Mouse (Mus musculus): ENCODE measurements around the gene Car14. TPM values are rescaled to one million over a fixed set of nuclear protein-coding genes. Genes with fewer than 3 reads are reported as not detected.
"Not testable (repeated sequence)": the region's sequence is repeated elsewhere in the genome, so short reads cannot be mapped to it uniquely, and the experiment has no call there.

Car14 gene
- polyA plus RNA-seq (2015; fragmentation: Nextera tagmentation; extraction: Ambion mirVana), result 23.1 and 27.4 TPM in 2 replicates

GRCm38 (mm10) chr3:95904568-95904967, at the start of gene Car14:
Gene Car14 (minus strand): TSS chr3:95904691.
- Histone ChIP-seq H3K9ac (peak within 1 kb of the TSS; percentile 62), H3K27me3 (peaks cover 3% of the 10 kb centered on the region), H3K9me3 (replicated peaks) (no peaks in the 10 kb centered on the region), H3K27ac (peak within 1 kb of the TSS; percentile 27), H3K4me2 (peak within 1 kb of the TSS; percentile 67), H3K4me3 (peak within 1 kb of the TSS; percentile 38), H3K36me3 (ENCODE audit: poor library complexity, severe bottlenecking) (no peaks in the 10 kb centered on the region; the same call in 1 of the 2 replicates), H3K4me1 (peaks cover 33% of the 10 kb centered on the region)
- peak; percentile 40; the same call in 1 of the 2 replicates for ATAC-seq
- 0% methylated on average over 15 of the region's 15 CpGs for WGBS

GRCm38 (mm10) chr3:95953522-95953921, 49.0 kb upstream of the Car14 start:
- Histone ChIP-seq H3K4me1 (peaks cover 22% of the 10 kb centered on the region), H3K4me2 (no peak overlapping the region), H3K9ac (no peak overlapping the region), H3K36me3 (ENCODE audit: poor library complexity, severe bottlenecking) (peaks cover 4% of the 10 kb centered on the region; the same call in 1 of the 2 replicates), H3K27me3 (no peaks in the 10 kb centered on the region), H3K27ac (peak overlapping the region; percentile 77), H3K4me3 (no peak overlapping the region), H3K9me3 (replicated peaks) (no peaks in the 10 kb centered on the region)
- no peak for ATAC-seq
- 63% methylated on average over 3 of the region's 3 CpGs for WGBS

- H3K9me3 ChIP-seq (replicated peaks), result no peaks in the 10 kb centered on the region
- no peak overlapping the region for H3K4me3 ChIP-seq
- no peak overlapping the region for H3K4me2 ChIP-seq
- ATAC-seq, result no peak
- H3K36me3 ChIP-seq (ENCODE audit: poor library complexity, severe bottlenecking), result peaks cover 7% of the 10 kb centered on the region; the same call in 1 of the 2 replicates
- H3K27me3 ChIP-seq, result no peaks in the 10 kb centered on the region
- peaks cover 22% of the 10 kb centered on the region for H3K4me1 ChIP-seq
- no peak overlapping the region for H3K9ac ChIP-seq
- peak overlapping the region; percentile 77 for H3K27ac ChIP-seq
These were observed 48.5 kb upstream of the Car14 start for GRCm38 (mm10) chr3:95953023-95953422.

GRCm38 (mm10) chr3:95951566-95951965, 47.1 kb upstream of the Car14 start:
- ATAC-seq, result peak; percentile 8
- Histone ChIP-seq H3K4me3 (peak overlapping the region; percentile 48), H3K4me1 (peaks cover 16% of the 10 kb centered on the region), H3K9ac (peak overlapping the region; percentile 73), H3K27ac (peak overlapping the region; percentile 98), H3K4me2 (peak overlapping the region; percentile 65)
- H3K27me3 ChIP-seq; H3K9me3 ChIP-seq (replicated peaks); H3K36me3 ChIP-seq (ENCODE audit: poor library complexity, severe bottlenecking): not testable (repeated sequence)
- 71% methylated on average over 12 of the region's 12 CpGs for WGBS

- 2% methylated on average over 49 of the region's 49 CpGs for WGBS
- Histone ChIP-seq H3K4me2 (peak overlapping the region; percentile 65), H3K36me3 (ENCODE audit: poor library complexity, severe bottlenecking) (peaks cover 15% of the 10 kb centered on the region), H3K4me1 (peaks cover 16% of the 10 kb centered on the region), H3K4me3 (peak overlapping the region; percentile 48), H3K9ac (peak overlapping the region; percentile 73), H3K27me3 (no peaks in the 10 kb centered on the region), H3K9me3 (replicated peaks) (no peaks in the 10 kb centered on the region), H3K27ac (peak overlapping the region; percentile 98)
- peak; percentile 96 for ATAC-seq
These were observed 46.5 kb upstream of the Car14 start for GRCm38 (mm10) chr3:95950763-95951551.

GRCm38 (mm10) chr3:95948325-95948724, 43.8 kb upstream of the Car14 start:
- Histone ChIP-seq H3K36me3 (ENCODE audit: poor library complexity, severe bottlenecking) (peaks cover 37% of the 10 kb centered on the region), H3K9me3 (replicated peaks) (no peaks in the 10 kb centered on the region)
- WGBS, result 91% methylated on average over 5 of the region's 5 CpGs

GRCm38 (mm10) chr3:95945731-95946240, 41.3 kb upstream of the Car14 start:
- peaks cover 61% of the 10 kb centered on the region for H3K36me3 ChIP-seq (ENCODE audit: poor library complexity, severe bottlenecking)
- no peak overlapping the region for H3K4me2 ChIP-seq
- H3K27me3 ChIP-seq, result no peaks in the 10 kb centered on the region
- ATAC-seq, result no peak
- no peaks in the 10 kb centered on the region for H3K4me1 ChIP-seq
- no peak overlapping the region for H3K27ac ChIP-seq
- H3K9ac ChIP-seq, result no peak overlapping the region
- no peaks in the 10 kb centered on the region for H3K9me3 ChIP-seq (replicated peaks)
- no peak overlapping the region for H3K4me3 ChIP-seq
- WGBS, result 81% methylated on average over 14 of the region's 14 CpGs

More at GRCm38 (mm10) chr3:95948325-95948724, 43.8 kb upstream of the Car14 start:
- no peak for ATAC-seq
- Histone ChIP-seq H3K9ac (no peak overlapping the region), H3K4me1 (peaks cover 13% of the 10 kb centered on the region), H3K4me3 (no peak overlapping the region), H3K27me3 (no peaks in the 10 kb centered on the region), H3K4me2 (no peak overlapping the region), H3K27ac (no peak overlapping the region)

- no peaks in the 10 kb centered on the region for H3K27me3 ChIP-seq
- no peak overlapping the region for H3K4me2 ChIP-seq
- no peak for ATAC-seq
- peaks cover 72% of the 10 kb centered on the region for H3K36me3 ChIP-seq (ENCODE audit: poor library complexity, severe bottlenecking)
- H3K9ac ChIP-seq, result no peak overlapping the region
- H3K4me3 ChIP-seq, result no peak overlapping the region
- no peaks in the 10 kb centered on the region for H3K9me3 ChIP-seq (replicated peaks)
- no peaks in the 10 kb centered on the region for H3K4me1 ChIP-seq
- WGBS, result 92% methylated on average over 8 of the region's 8 CpGs
- no peak overlapping the region for H3K27ac ChIP-seq
These were observed 40.3 kb upstream of the Car14 start for GRCm38 (mm10) chr3:95944742-95945141.

GRCm38 (mm10) chr3:95943226-95943625, 38.7 kb upstream of the Car14 start:
- Histone ChIP-seq H3K4me2 (no peak overlapping the region), H3K4me1 (no peaks in the 10 kb centered on the region), H3K9ac (no peak overlapping the region), H3K27ac (no peak overlapping the region), H3K4me3 (no peak overlapping the region), H3K9me3 (replicated peaks) (no peaks in the 10 kb centered on the region), H3K27me3 (no peaks in the 10 kb centered on the region), H3K36me3 (ENCODE audit: poor library complexity, severe bottlenecking) (peaks cover 80% of the 10 kb centered on the region)
- no peak for ATAC-seq
- 92% methylated on average over 7 of the region's 7 CpGs for WGBS

GRCm38 (mm10) chr3:95942749-95943148, 38.3 kb upstream of the Car14 start:
- no peak overlapping the region for H3K4me2 ChIP-seq
- no peak for ATAC-seq
- H3K9ac ChIP-seq, result no peak overlapping the region
- no peaks in the 10 kb centered on the region for H3K27me3 ChIP-seq
- 85% methylated on average over 6 of the region's 6 CpGs for WGBS
- no peak overlapping the region for H3K4me3 ChIP-seq
- H3K9me3 ChIP-seq (replicated peaks), result no peaks in the 10 kb centered on the region
- H3K4me1 ChIP-seq, result no peaks in the 10 kb centered on the region
- H3K36me3 ChIP-seq (ENCODE audit: poor library complexity, severe bottlenecking), result peaks cover 84% of the 10 kb centered on the region
- no peak overlapping the region for H3K27ac ChIP-seq

GRCm38 (mm10) chr3:95938835-95939234, 34.3 kb upstream of the Car14 start:
- Histone ChIP-seq H3K9me3 (replicated peaks) (no peaks in the 10 kb centered on the region), H3K4me2 (no peak overlapping the region), H3K27me3 (no peaks in the 10 kb centered on the region), H3K4me3 (no peak overlapping the region), H3K9ac (no peak overlapping the region), H3K36me3 (ENCODE audit: poor library complexity, severe bottlenecking) (peaks cover 90% of the 10 kb centered on the region), H3K4me1 (no peaks in the 10 kb centered on the region), H3K27ac (no peak overlapping the region)
- WGBS, result 92% methylated on average over 15 of the region's 15 CpGs
- ATAC-seq, result no peak

- no peaks in the 10 kb centered on the region for H3K27me3 ChIP-seq
- 93% methylated on average over 8 of the region's 8 CpGs for WGBS
- H3K9ac ChIP-seq, result no peak overlapping the region
- peaks cover 92% of the 10 kb centered on the region for H3K36me3 ChIP-seq (ENCODE audit: poor library complexity, severe bottlenecking)
- ATAC-seq, result no peak
- H3K4me3 ChIP-seq, result no peak overlapping the region
- H3K27ac ChIP-seq, result no peak overlapping the region
- no peaks in the 10 kb centered on the region for H3K4me1 ChIP-seq
- no peaks in the 10 kb centered on the region for H3K9me3 ChIP-seq (replicated peaks)
- no peak overlapping the region for H3K4me2 ChIP-seq
These were observed 33.7 kb upstream of the Car14 start for GRCm38 (mm10) chr3:95938217-95938616.

Measured in forebrain, embryonic 13.5 days (tissue).